Mouse (Mus musculus): ENCODE data around the gene Elp4.

- no peak for TF ChIP-seq CTCF (conservative IDR thresholded peaks at IDR 0.05; ENCODE audit: low read length)
- TF ChIP-seq POU5F1 (IDR thresholded peaks at IDR 0.05; ENCODE audit: borderline replicate concordance, low read length) = no peak
Observed at GRCm38 (mm10) chr2:105851714-105852293, 52.6 kb downstream of the Elp4 start.

Data from E14TG2a.4 (cell line).